9 mouse cellular contexts compared by ENCODE assay signal in genomic region chr13:43302239-43302638, GRCm38 (mm10). TPM values are rescaled to one million over a fixed set of nuclear protein-coding genes. Genes with fewer than 3 reads are reported as not detected.
DNase-seq lines count a peak whose midpoint lies in the region; ATAC-seq and TF ChIP-seq lines count a peak whose summit lies in the region.
"Had no signal": no experiment of that assay in that cellular context is flagged by ENCODE, and none has a peak within 500 bp of the region (broad histone marks: within the 10 kb centered on the region; RNA-seq: fewer than 3 reads in every experiment).

No protein-coding gene starts in this region.

- no peak overlapping the region for H3K27ac ChIP-seq in heart, postnatal 0 days (ENCODE audit: low read depth)
- peak overlapping the region; percentile 90 for H3K27ac ChIP-seq in hindbrain, embryonic 15.5 days (replicated peaks)
- no peak overlapping the region for H3K27ac ChIP-seq in midbrain, postnatal 0 days (ENCODE audit: low read depth, low read length)

- TF ChIP-seq CTCF in heart, postnatal 0 days (IDR thresholded peaks at IDR 0.05; ENCODE audit: low read depth), result no peak
- TF ChIP-seq CTCF in midbrain, postnatal 0 days (IDR thresholded peaks at IDR 0.05), result no peak

- peak overlapping the region; percentile 81; the same call in 1 of the 2 replicates for H3K9ac ChIP-seq in heart, postnatal 0 days (replicated peaks; ENCODE audit: low read depth, low read length)
- peak overlapping the region; percentile 91 for H3K9ac ChIP-seq in hindbrain, embryonic 15.5 days
- H3K9ac ChIP-seq in midbrain, postnatal 0 days (replicated peaks; ENCODE audit: low read length, poor library complexity, severe bottlenecking), result peak overlapping the region; percentile 6; the same call in 1 of the 2 replicates

- H3K4me3 ChIP-seq in heart, postnatal 0 days (ENCODE audit: low read depth, low read length), result peak overlapping the region; percentile 88
- H3K4me3 ChIP-seq in hindbrain, embryonic 15.5 days, result peak overlapping the region; percentile 70
- peak overlapping the region; percentile 74 for H3K4me3 ChIP-seq in midbrain, postnatal 0 days (ENCODE audit: low read depth, low read length)

- H3K27me3 ChIP-seq in heart, postnatal 0 days (ENCODE audit: control insufficient read depth, insufficient read depth, low read length), result no peaks in the 10 kb centered on the region
- no peaks in the 10 kb centered on the region for H3K27me3 ChIP-seq in hindbrain, embryonic 15.5 days
- no peaks in the 10 kb centered on the region for H3K27me3 ChIP-seq in midbrain, postnatal 0 days (ENCODE audit: insufficient read depth, low read length)

- 13% methylated on average over 11 of the region's 11 CpGs for WGBS in heart, postnatal 0 days
- WGBS in hindbrain, embryonic 15.5 days, result 4% methylated on average over 11 of the region's 11 CpGs
- under 1% methylated on average over 11 of the region's 11 CpGs for WGBS in midbrain, postnatal 0 days

- TF ChIP-seq EP300 in heart, postnatal 0 days (IDR thresholded peaks at IDR 0.05; ENCODE audit: low read depth), result no peak

- H3K4me1 ChIP-seq in heart, postnatal 0 days (ENCODE audit: control insufficient read depth, insufficient read depth), result peaks cover 31% of the 10 kb centered on the region
- peaks cover 43% of the 10 kb centered on the region for H3K4me1 ChIP-seq in hindbrain, embryonic 15.5 days (replicated peaks)
- peaks cover 19% of the 10 kb centered on the region; the same call in 1 of the 2 replicates for H3K4me1 ChIP-seq in midbrain, postnatal 0 days (ENCODE audit: insufficient read depth, low read length)

- H3K36me3 ChIP-seq in heart, postnatal 0 days (replicated peaks; ENCODE audit: control insufficient read depth, insufficient read depth, low read length), result no peaks in the 10 kb centered on the region
- H3K36me3 ChIP-seq in hindbrain, embryonic 15.5 days, result no peaks in the 10 kb centered on the region
- no peaks in the 10 kb centered on the region for H3K36me3 ChIP-seq in midbrain, postnatal 0 days (ENCODE audit: insufficient read depth, low read length)

- peak overlapping the region; percentile 99 for H3K4me2 ChIP-seq in heart, postnatal 0 days (ENCODE audit: low read depth, low read length)
- H3K4me2 ChIP-seq in hindbrain, embryonic 15.5 days, result peak overlapping the region; percentile 70
- H3K4me2 ChIP-seq in midbrain, postnatal 0 days (ENCODE audit: low read depth, low read length, poor library complexity, severe bottlenecking), result peak overlapping the region; percentile 64

- no peak for DNase-seq in heart, postnatal 0 days (ENCODE audit: low spot score)
- no peak for DNase-seq in heart, adult 18-20 months
- DNase-seq in embryo, embryonic 11 days, result peak; percentile 20
- peak; percentile 29 for DNase-seq in midbrain, postnatal 0 days (ENCODE audit: low spot score)
- no peak for DNase-seq in natural killer cell, adult 2 months (ENCODE audit: low spot score in 2 of 2)
- DNase-seq in testis, postnatal 14 days (ENCODE audit: low spot score), result no peak
- no peak for DNase-seq in spleen, adult 18-20 months
- DNase-seq: kidney, postnatal 10 days had no signal

- ATAC-seq in heart, postnatal 0 days (ENCODE audit: insufficient read depth, low read depth), result no peak
- no peak for ATAC-seq in hindbrain, embryonic 15.5 days (ENCODE audit: low FRiP score, low read depth)
- no peak for ATAC-seq in midbrain, postnatal 0 days (ENCODE audit: low FRiP score)

- no peaks in the 10 kb centered on the region for H3K9me3 ChIP-seq in heart, postnatal 0 days (replicated peaks; ENCODE audit: control insufficient read depth, low read length)
- H3K9me3 ChIP-seq in hindbrain, embryonic 15.5 days, result no peaks in the 10 kb centered on the region
- no peaks in the 10 kb centered on the region for H3K9me3 ChIP-seq in midbrain, postnatal 0 days (ENCODE audit: low read length)

RNA-seq across cellular contexts. Expression of gene Gfod1, which starts 1.7 kb away (rescaled TPM):
- 14.4 and 20.5 TPM in 2 replicates for total RNA-seq in heart, postnatal 0 days (2014; rRNA removed; ENCODE audit: low replicate concordance)
- 1.5 and 2.5 TPM in 2 replicates for polyA plus RNA-seq in heart, postnatal 0 days (2015; fragmentation: Nextera tagmentation; extraction: Ambion mirVana)
- 10 to 100 TPM; 32.3 to 34.3 TPM for total RNA-seq in heart, adult 18-20 months (2021)
- polyA plus RNA-seq in hindbrain, embryonic 15.5 days (2015; fragmentation: Nextera tagmentation; extraction: Ambion mirVana), result 2.4 and 3.0 TPM in 2 replicates
- 21.1 and 22.4 TPM in 2 replicates for total RNA-seq in midbrain, postnatal 0 days (2014; rRNA removed)
- polyA plus RNA-seq in midbrain, postnatal 0 days (2015; fragmentation: Nextera tagmentation; extraction: Ambion mirVana), result 2.0 and 2.4 TPM in 2 replicates

Comparison
In these comparisons a context has a peak if more than half of its experiments do, and no peak if none do; other contexts are left out.
1. DNase-seq: peak in embryo, embryonic 11 days (single experiment) and midbrain, postnatal 0 days (single experiment); none in heart, postnatal 0 days (single experiment), heart, adult 18-20 months (0 of 2), natural killer cell, adult 2 months (0 of 2), testis, postnatal 14 days (single experiment) and spleen, adult 18-20 months (0 of 2).
2. H3K9ac ChIP-seq: peak in every context shown above with its lines; median percentile 91 in hindbrain, embryonic 15.5 days; 81 in heart, postnatal 0 days; 6 in midbrain, postnatal 0 days.
3. Peak in every context shown above with its lines, with median percentiles within 50 percentile points of each other: H3K4me2 ChIP-seq and H3K4me3 ChIP-seq.